Mouse (Mus musculus): ENCODE measurements around the gene Gse1. TPM values are rescaled to one million over a fixed set of nuclear protein-coding genes. Genes with fewer than 3 reads are reported as not detected.

Gse1 gene
- total and polyA plus RNA-seq, 3 experiments: 23.6 to 128 (median 66.9) TPM

DNA sequence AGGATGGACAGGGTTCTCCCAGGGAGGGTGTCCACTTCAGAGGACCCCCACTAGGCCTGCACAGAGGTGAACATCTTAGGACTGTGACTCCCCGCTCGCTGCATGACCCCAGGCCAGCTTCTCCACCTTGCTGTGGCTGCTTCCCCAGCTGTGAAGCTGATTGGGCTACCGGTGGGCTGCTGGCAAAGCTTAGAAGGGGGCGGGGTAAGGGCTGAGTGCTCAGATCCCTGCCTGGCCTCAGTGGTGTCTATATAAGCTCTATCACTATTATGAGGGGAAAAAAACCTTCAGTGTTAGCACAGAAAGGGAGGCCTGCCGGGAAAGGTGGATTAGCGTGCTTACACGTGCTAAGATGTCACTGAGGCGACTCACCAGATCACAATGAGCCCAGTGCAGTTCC is 183.6 kb downstream of the Gse1 start:
- no peak overlapping the region for H3K9ac ChIP-seq (ENCODE audit: control insufficient read depth, low read depth, low read length, poor library complexity, severe bottlenecking)
- TF ChIP-seq POLR2A (IDR thresholded peaks at IDR 0.05; ENCODE audit: control insufficient read depth in 1 of 2, insufficient read depth in 1 of 2, low read depth in 1 of 2, low read length in 2 of 2, poor library complexity in 1 of 2) (no peak), TBP (IDR thresholded peaks at IDR 0.05; ENCODE audit: low read depth, low read length) (no peak), USF2 (IDR thresholded peaks at IDR 0.05; ENCODE audit: borderline replicate concordance in 1 of 2, insufficient read depth in 1 of 2, low read depth in 1 of 2, low read length in 2 of 2) (no peak), ETS1 (IDR thresholded peaks at IDR 0.05; ENCODE audit: low read depth, low read length) (no peak), MEF2A (IDR thresholded peaks at IDR 0.05; ENCODE audit: extremely low read depth, insufficient replicate concordance, low read depth, low read length, poor library complexity, severe bottlenecking) (no peak), SMC3 (IDR thresholded peaks at IDR 0.05; ENCODE audit: low read depth, low read length) (no peak), ZC3H11A (IDR thresholded peaks at IDR 0.05; ENCODE audit: low read depth, low read length) (no peak), KAT2A (conservative IDR thresholded peaks at IDR 0.05; ENCODE audit: low read depth, low read length) (no peak), CHD1 (IDR thresholded peaks at IDR 0.05; ENCODE audit: low read depth, low read length) (no peak), E2F4 (IDR thresholded peaks at IDR 0.05; ENCODE audit: borderline replicate concordance, low read depth, low read length) (no peak), MXI1 (IDR thresholded peaks at IDR 0.05; ENCODE audit: low read depth, low read length) (no peak), BHLHE40 (IDR thresholded peaks at IDR 0.05; ENCODE audit: borderline replicate concordance, low read depth, low read length) (no peak), EP300 (IDR thresholded peaks at IDR 0.05; ENCODE audit: low read depth in 1 of 2, low read length in 2 of 2) (no peak), HCFC1 (IDR thresholded peaks at IDR 0.05; ENCODE audit: low read depth, low read length) (no peak), MYC (IDR thresholded peaks at IDR 0.05; ENCODE audit: low read depth, low read length) (no peak)
- H3K4me3 ChIP-seq (ENCODE audit: control insufficient read depth in 1 of 2, insufficient read depth in 1 of 2, low read depth in 2 of 2, low read length in 2 of 2): no peak overlapping the region
- H3K27ac ChIP-seq (ENCODE audit: control insufficient read depth, low read depth, low read length): no peak overlapping the region
- DNase-seq (ENCODE audit: low read depth, low spot score): no peak
- 0 out of 4 replicates have a peak, but pooled peaks cover 0 to 3% of the 10 kb centered on the region in 2 experiments for H3K4me1 ChIP-seq (ENCODE audit: control insufficient read depth in 1 of 2, insufficient read depth in 2 of 2, low read length in 2 of 2)
- H3K36me3 ChIP-seq (ENCODE audit: control insufficient read depth in 1 of 2, insufficient read depth in 2 of 2, low read length in 2 of 2): no peaks in the 10 kb centered on the region
- H3K9me3 ChIP-seq (replicated peaks; ENCODE audit: insufficient read depth, low read length): no peaks in the 10 kb centered on the region
- no peaks in the 10 kb centered on the region for H3K79me2 ChIP-seq (ENCODE audit: control insufficient read depth, insufficient read depth, low read length, poor library complexity)
- H3K27me3 ChIP-seq (ENCODE audit: control insufficient read depth in 1 of 2, insufficient read depth in 2 of 2, low read length in 2 of 2): no peaks in the 10 kb centered on the region

- Histone ChIP-seq H3K79me2 (ENCODE audit: control insufficient read depth, insufficient read depth, low read length, poor library complexity) (no peaks in the 10 kb centered on the region), H3K27me3 (ENCODE audit: control insufficient read depth in 1 of 2, insufficient read depth in 2 of 2, low read length in 2 of 2) (no peaks in the 10 kb centered on the region), H3K9ac (ENCODE audit: control insufficient read depth, low read depth, low read length, poor library complexity, severe bottlenecking) (no peak overlapping the region), H3K27ac (ENCODE audit: control insufficient read depth, low read depth, low read length) (no peak overlapping the region), H3K4me3 (ENCODE audit: control insufficient read depth in 1 of 2, insufficient read depth in 1 of 2, low read depth in 2 of 2, low read length in 2 of 2) (no peak overlapping the region), H3K36me3 (ENCODE audit: control insufficient read depth in 1 of 2, insufficient read depth in 2 of 2, low read length in 2 of 2) (no peaks in the 10 kb centered on the region), H3K9me3 (replicated peaks; ENCODE audit: insufficient read depth, low read length) (no peaks in the 10 kb centered on the region), H3K4me1 (ENCODE audit: control insufficient read depth in 1 of 2, insufficient read depth in 2 of 2, low read length in 2 of 2) (0 out of 4 replicates have a peak, but pooled peaks cover 0 to 3% of the 10 kb centered on the region in 2 experiments)
- no peak for DNase-seq (ENCODE audit: low read depth, low spot score)
- TF ChIP-seq KAT2A (conservative IDR thresholded peaks at IDR 0.05; ENCODE audit: low read depth, low read length) (no peak), ZKSCAN1 (IDR thresholded peaks at IDR 0.05; ENCODE audit: low read depth, low read length) (no peak), CTCF (IDR thresholded peaks at IDR 0.05 in 2 of 3, conservative IDR thresholded peaks at IDR 0.05 in 1 of 3; ENCODE audit: control insufficient read depth in 1 of 3, insufficient read depth in 1 of 3, low read depth in 2 of 3, low read length in 3 of 3, poor library complexity in 1 of 3, severe bottlenecking in 1 of 3) (no peak), CHD2 (IDR thresholded peaks at IDR 0.05; ENCODE audit: low read length) (no peak), USF2 (IDR thresholded peaks at IDR 0.05; ENCODE audit: borderline replicate concordance in 1 of 2, insufficient read depth in 1 of 2, low read depth in 1 of 2, low read length in 2 of 2) (no peak), UBTF (IDR thresholded peaks at IDR 0.05; ENCODE audit: borderline replicate concordance, insufficient read depth, low read depth, low read length) (no peak), POLR2AphosphoS2 (IDR thresholded peaks at IDR 0.05; ENCODE audit: low read length) (no peak), E2F4 (IDR thresholded peaks at IDR 0.05; ENCODE audit: borderline replicate concordance, low read depth, low read length) (no peak), ELF1 (IDR thresholded peaks at IDR 0.05; ENCODE audit: low read depth, low read length) (no peak), RAD21 (IDR thresholded peaks at IDR 0.05; ENCODE audit: low read depth, low read length) (no peak), MAFK (IDR thresholded peaks at IDR 0.05; ENCODE audit: borderline replicate concordance, low read depth, low read length) (no peak)
Measured at GRCm38 (mm10) chr8:120412357-120412756, 184.1 kb downstream of the Gse1 start.

Measured in MEL (cell line).